Mouse (Mus musculus): ENCODE measurements at regions not wholly inside any gene's neighbourhood (a gene's known extent, or its start where the extent isn't known, plus 50 kb on each side); places are given as distances from the start of the nearest gene placed in this dataset.

DNA sequence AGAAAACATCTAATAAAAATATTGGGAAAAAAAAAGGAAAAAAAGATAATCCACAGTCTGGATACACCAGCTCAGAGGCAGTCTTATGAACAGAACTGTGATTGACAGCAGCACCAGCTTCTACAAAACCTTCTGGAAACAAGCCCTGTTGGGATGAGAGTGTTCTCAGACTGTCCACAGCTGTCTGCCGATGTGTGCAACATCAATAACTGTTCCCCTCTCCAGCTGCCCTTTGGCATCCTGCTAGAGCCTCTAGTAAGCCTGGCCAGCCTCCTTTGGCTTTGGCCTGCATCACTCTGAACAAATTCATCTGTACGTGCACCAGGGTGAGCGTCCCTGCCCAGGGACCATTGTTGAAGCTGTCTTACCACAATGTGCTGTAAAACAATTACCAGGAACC, 137.0 kb upstream of the Irs2 start:
- Histone ChIP-seq H3K9me3 (ENCODE audit: control insufficient read depth, low read length) (no peaks in the 10 kb centered on the region), H3K4me1 (replicated peaks; ENCODE audit: control insufficient read depth, insufficient read depth, low read length) (no peaks in the 10 kb centered on the region), H3K4me3 (ENCODE audit: low read depth, low read length) (no peak overlapping the region), H3K36me3 (ENCODE audit: control insufficient read depth, insufficient read depth, low read length) (no peaks in the 10 kb centered on the region), H3K27me3 (replicated peaks; ENCODE audit: control insufficient read depth, insufficient read depth, low read length) (no peaks in the 10 kb centered on the region), H3K4me2 (ENCODE audit: low read length) (no peak overlapping the region), H3K9ac (ENCODE audit: low read length) (no peak overlapping the region), H3K27ac (ENCODE audit: low read depth) (no peak overlapping the region)
- no peak for ATAC-seq (replicated peaks; ENCODE audit: low FRiP score, low TSS enrichment, low read depth)
- DNase-seq (ENCODE audit: low spot score): no peak
- 65% methylated on average over 3 of the region's 3 CpGs for WGBS

DNA sequence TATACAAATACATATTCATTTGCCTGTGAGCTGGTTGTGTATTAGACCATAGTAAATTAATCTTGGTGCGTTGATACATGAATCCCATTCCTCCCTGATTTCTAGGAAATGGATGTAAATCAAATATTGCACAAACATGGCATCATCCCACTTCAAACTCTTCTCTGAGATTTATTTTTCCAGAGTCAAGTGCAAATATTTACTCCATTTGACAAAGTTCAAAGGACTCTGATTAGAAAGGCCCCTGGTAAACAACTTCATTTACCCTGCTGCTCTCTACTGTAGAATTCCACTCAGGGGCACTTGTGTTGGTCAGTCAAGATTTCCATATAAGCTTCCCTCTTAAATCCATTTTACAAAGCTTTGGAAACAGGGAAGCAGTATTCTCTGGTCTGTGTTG, 132.3 kb upstream of the Irs2 start:
- Histone ChIP-seq H3K9ac (ENCODE audit: low read length) (no peak overlapping the region), H3K4me3 (ENCODE audit: low read depth, low read length) (no peak overlapping the region), H3K9me3 (ENCODE audit: control insufficient read depth, low read length) (no peaks in the 10 kb centered on the region), H3K4me2 (ENCODE audit: low read length) (no peak overlapping the region), H3K4me1 (replicated peaks; ENCODE audit: control insufficient read depth, insufficient read depth, low read length) (no peaks in the 10 kb centered on the region), H3K27me3 (replicated peaks; ENCODE audit: control insufficient read depth, insufficient read depth, low read length) (no peaks in the 10 kb centered on the region), H3K27ac (ENCODE audit: low read depth) (no peak overlapping the region), H3K36me3 (ENCODE audit: control insufficient read depth, insufficient read depth, low read length) (no peaks in the 10 kb centered on the region)
- WGBS: 79% methylated on average over 1 of the region's 1 CpGs
- ATAC-seq (replicated peaks; ENCODE audit: low FRiP score, low TSS enrichment, low read depth) (no peak), DNase-seq (ENCODE audit: low spot score) (no peak)

DNA sequence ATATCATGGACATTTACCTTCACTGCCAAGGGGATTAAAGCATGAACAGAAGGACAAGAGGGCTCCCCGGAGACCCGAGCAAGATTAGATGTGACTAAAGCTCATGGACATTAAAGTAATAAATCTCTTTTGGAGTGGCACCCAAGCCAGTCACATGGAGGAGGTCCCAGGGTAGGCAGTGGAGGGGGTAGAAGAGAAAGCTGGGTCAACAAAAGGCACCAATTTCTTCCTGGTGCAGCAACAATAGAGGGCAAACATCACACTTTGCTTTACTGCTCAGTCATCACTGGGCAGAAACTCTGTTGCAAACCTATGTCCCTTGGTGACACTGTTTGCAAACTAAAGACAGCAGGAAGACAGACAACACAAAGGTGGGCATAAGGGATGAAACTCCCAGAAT, 131.0 kb upstream of the Irs2 start:
- Histone ChIP-seq H3K9ac (ENCODE audit: low read length) (no peak overlapping the region), H3K27ac (ENCODE audit: low read depth) (no peak overlapping the region), H3K9me3 (ENCODE audit: control insufficient read depth, low read length) (no peaks in the 10 kb centered on the region), H3K4me1 (replicated peaks; ENCODE audit: control insufficient read depth, insufficient read depth, low read length) (no peaks in the 10 kb centered on the region), H3K4me2 (ENCODE audit: low read length) (no peak overlapping the region), H3K27me3 (replicated peaks; ENCODE audit: control insufficient read depth, insufficient read depth, low read length) (no peaks in the 10 kb centered on the region), H3K36me3 (ENCODE audit: control insufficient read depth, insufficient read depth, low read length) (no peaks in the 10 kb centered on the region), H3K4me3 (ENCODE audit: low read depth, low read length) (no peak overlapping the region)
- WGBS: 67% methylated on average over 2 of the region's 2 CpGs
- ATAC-seq (replicated peaks; ENCODE audit: low FRiP score, low TSS enrichment, low read depth) (no peak), DNase-seq (ENCODE audit: low spot score) (no peak)

DNA sequence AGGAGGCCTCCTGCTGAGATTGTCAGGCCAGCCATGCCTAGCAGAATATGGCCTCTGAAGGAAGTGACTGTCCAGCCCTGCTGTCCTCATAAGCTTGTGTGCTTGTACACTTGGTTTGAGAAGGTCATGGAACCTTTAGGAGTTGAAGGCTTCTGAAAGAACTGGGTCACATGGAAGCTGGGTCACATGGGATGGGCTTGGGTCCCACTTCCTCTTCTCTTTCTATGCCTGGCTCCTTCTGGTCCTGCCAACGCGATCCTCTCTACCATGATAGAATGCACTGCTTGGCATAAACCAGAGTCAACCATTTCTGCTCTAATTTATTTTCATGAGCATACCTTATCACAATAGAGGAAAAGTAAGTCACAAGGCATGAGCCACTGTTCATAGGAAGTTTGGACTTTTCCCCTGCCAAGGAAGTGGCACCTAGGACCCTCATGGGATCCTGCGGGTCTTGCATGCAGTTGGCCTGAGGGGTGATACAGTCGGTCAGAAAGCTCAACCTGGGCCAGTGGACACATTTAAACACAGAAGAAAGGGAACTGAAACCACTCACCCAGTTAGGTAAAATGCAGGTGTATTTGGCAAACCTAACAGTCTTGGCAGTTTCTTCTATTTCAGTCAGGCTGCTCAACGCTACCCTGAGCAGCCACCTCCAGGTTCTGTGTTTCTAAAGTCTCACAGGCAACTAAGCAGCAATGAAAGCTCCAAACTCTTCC, 130.2 kb upstream of the Irs2 start:
- no peak for ATAC-seq (replicated peaks; ENCODE audit: low FRiP score, low TSS enrichment, low read depth)
- no peaks in the 10 kb centered on the region for H3K36me3 ChIP-seq (ENCODE audit: control insufficient read depth, insufficient read depth, low read length)
- no peaks in the 10 kb centered on the region for H3K4me1 ChIP-seq (replicated peaks; ENCODE audit: control insufficient read depth, insufficient read depth, low read length)
- no peak for DNase-seq (ENCODE audit: low spot score)
- H3K27ac ChIP-seq (ENCODE audit: low read depth): no peak overlapping the region
- H3K27me3 ChIP-seq (replicated peaks; ENCODE audit: control insufficient read depth, insufficient read depth, low read length): no peaks in the 10 kb centered on the region
- H3K9me3 ChIP-seq (ENCODE audit: control insufficient read depth, low read length): no peaks in the 10 kb centered on the region
- H3K4me2 ChIP-seq (ENCODE audit: low read length): no peak overlapping the region
- WGBS: 92% methylated on average over 5 of the region's 5 CpGs
- no peak overlapping the region for H3K4me3 ChIP-seq (ENCODE audit: low read depth, low read length)
- H3K9ac ChIP-seq (ENCODE audit: low read length): no peak overlapping the region

DNA sequence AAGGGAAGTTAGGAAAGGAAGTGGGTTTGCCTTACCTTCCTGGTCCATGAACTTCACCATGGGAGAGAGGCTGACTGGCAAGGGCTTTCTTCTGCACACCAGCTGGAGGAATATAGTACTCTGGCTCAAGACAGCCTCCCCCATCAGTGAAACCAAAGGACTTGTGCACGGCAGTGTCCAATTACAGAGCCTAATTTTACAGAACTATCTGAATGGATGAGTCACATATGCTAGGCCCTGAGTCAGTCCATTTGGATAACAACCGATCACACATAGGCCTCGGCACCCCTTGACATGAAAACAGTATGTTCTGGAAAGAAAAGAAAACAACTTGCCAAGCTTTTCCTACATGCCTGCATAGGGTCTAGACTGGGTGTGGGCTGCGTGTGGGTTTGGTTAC, 128.3 kb upstream of the Irs2 start:
- no peaks in the 10 kb centered on the region for H3K27me3 ChIP-seq (replicated peaks; ENCODE audit: control insufficient read depth, insufficient read depth, low read length)
- DNase-seq (ENCODE audit: low spot score): no peak

DNA sequence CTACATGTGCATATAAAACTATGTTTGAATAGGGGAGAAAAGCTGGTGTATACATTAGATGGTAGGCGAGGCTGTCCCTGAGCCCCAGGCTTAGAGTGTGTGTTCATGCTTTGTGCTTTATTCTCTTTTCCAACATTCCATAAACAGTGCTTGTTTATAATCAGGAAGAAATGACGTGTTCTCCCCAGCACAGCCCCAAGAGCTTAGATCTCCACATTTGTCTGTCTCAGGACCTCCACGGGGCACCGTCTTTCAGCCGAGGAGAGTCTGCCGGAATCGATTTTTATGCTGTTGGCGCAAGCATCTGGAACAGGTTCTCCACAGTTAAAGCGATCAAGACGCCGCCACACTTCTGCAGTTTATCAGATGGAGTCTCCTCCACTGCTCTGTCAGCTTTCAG, 126.9 kb upstream of the Irs2 start:
- DNase-seq (ENCODE audit: low spot score) (no peak), ATAC-seq (replicated peaks; ENCODE audit: low FRiP score, low TSS enrichment, low read depth) (no peak)
- no peak overlapping the region for H3K4me3 ChIP-seq (ENCODE audit: low read depth, low read length)
- H3K27ac ChIP-seq (ENCODE audit: low read depth): no peak overlapping the region
- no peaks in the 10 kb centered on the region for H3K27me3 ChIP-seq (replicated peaks; ENCODE audit: control insufficient read depth, insufficient read depth, low read length)
- H3K36me3 ChIP-seq (ENCODE audit: control insufficient read depth, insufficient read depth, low read length): no peaks in the 10 kb centered on the region
- no peak overlapping the region for H3K4me2 ChIP-seq (ENCODE audit: low read length)
- no peaks in the 10 kb centered on the region for H3K9me3 ChIP-seq (ENCODE audit: control insufficient read depth, low read length)
- no peak overlapping the region for H3K9ac ChIP-seq (ENCODE audit: low read length)
- no peaks in the 10 kb centered on the region for H3K4me1 ChIP-seq (replicated peaks; ENCODE audit: control insufficient read depth, insufficient read depth, low read length)
- 70% methylated on average over 11 of the region's 11 CpGs for WGBS

More for the DNA sequence above, 128.3 kb upstream of the Irs2 start:
- ATAC-seq (replicated peaks; ENCODE audit: low FRiP score, low TSS enrichment, low read depth): no peak
- no peak overlapping the region for H3K4me2 ChIP-seq (ENCODE audit: low read length)
- no peaks in the 10 kb centered on the region for H3K36me3 ChIP-seq (ENCODE audit: control insufficient read depth, insufficient read depth, low read length)
- WGBS: 83% methylated on average over 4 of the region's 4 CpGs
- no peak overlapping the region for H3K4me3 ChIP-seq (ENCODE audit: low read depth, low read length)
- no peak overlapping the region for H3K27ac ChIP-seq (ENCODE audit: low read depth)
- H3K4me1 ChIP-seq (replicated peaks; ENCODE audit: control insufficient read depth, insufficient read depth, low read length): no peaks in the 10 kb centered on the region
- no peak overlapping the region for H3K9ac ChIP-seq (ENCODE audit: low read length)
- H3K9me3 ChIP-seq (ENCODE audit: control insufficient read depth, low read length): no peaks in the 10 kb centered on the region

DNA sequence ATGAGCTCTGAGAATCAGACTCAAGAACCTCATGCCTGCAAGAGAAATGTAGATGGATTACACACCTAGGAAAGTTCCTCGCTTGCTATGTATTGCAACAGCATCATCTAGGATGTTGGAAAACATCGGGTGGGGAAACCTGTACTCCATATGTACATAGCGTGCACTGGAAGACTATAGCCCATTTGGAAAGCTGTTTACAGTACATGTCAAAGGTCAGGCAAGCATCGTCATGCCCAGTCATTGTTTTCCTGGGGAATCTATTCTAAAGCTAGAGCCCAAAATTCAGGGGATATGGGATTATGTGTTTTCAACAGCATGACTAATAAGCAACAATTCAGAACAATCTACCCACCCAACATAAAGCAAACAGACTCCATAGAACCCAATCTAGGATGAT, 126.3 kb upstream of the Irs2 start:
- no peaks in the 10 kb centered on the region for H3K36me3 ChIP-seq (ENCODE audit: control insufficient read depth, insufficient read depth, low read length)
- H3K4me1 ChIP-seq (replicated peaks; ENCODE audit: control insufficient read depth, insufficient read depth, low read length): no peaks in the 10 kb centered on the region
- no peak overlapping the region for H3K27ac ChIP-seq (ENCODE audit: low read depth)
- H3K9ac ChIP-seq (ENCODE audit: low read length): no peak overlapping the region
- H3K9me3 ChIP-seq (ENCODE audit: control insufficient read depth, low read length): no peaks in the 10 kb centered on the region
- H3K27me3 ChIP-seq (replicated peaks; ENCODE audit: control insufficient read depth, insufficient read depth, low read length): no peaks in the 10 kb centered on the region
- H3K4me2 ChIP-seq (ENCODE audit: low read length): no peak overlapping the region
- 83% methylated on average over 4 of the region's 4 CpGs for WGBS
- DNase-seq (ENCODE audit: low spot score): no peak
- no peak overlapping the region for H3K4me3 ChIP-seq (ENCODE audit: low read depth, low read length)
- ATAC-seq (replicated peaks; ENCODE audit: low FRiP score, low TSS enrichment, low read depth): no peak

DNA sequence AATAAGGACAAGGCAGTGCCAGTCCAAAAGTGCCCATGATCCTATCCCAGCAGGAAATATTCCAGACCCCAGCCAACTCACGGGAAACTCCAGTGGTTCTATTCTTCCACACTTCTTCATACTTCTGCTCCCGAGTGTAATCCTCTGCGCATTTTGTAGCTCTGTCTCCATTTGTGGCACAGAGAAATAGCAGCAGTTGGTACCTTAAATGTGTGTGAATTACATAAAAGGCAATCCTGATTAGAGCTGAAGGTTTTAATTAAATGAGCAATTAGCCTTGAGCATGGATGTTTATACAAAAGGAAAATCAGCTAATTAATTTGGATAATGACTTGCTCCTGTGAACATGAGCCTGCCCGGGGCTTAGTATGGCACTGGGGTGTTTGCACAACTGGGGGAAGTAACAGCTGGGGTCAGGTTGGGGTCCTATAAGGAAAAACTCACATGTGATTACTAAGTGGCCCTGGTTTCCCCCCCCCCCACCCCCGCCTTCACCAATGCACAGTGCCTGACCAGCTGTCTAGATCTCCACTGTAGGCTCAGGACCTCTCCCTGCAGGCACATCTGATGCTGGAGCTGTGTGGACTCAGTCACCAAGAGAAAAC, 110.9 kb upstream of the Irs2 start:
- Histone ChIP-seq H3K4me1 (replicated peaks; ENCODE audit: control insufficient read depth, insufficient read depth, low read length) (0 out of 2 replicates have a peak, but pooled peaks cover 5% of the 10 kb centered on the region), H3K4me3 (ENCODE audit: low read depth, low read length) (no peak overlapping the region), H3K27me3 (replicated peaks; ENCODE audit: control insufficient read depth, insufficient read depth, low read length) (no peaks in the 10 kb centered on the region), H3K9ac (ENCODE audit: low read length) (no peak overlapping the region), H3K27ac (ENCODE audit: low read depth) (no peak overlapping the region), H3K36me3 (ENCODE audit: control insufficient read depth, insufficient read depth, low read length) (no peaks in the 10 kb centered on the region), H3K4me2 (ENCODE audit: low read length) (no peak overlapping the region), H3K9me3 (ENCODE audit: control insufficient read depth, low read length) (no peaks in the 10 kb centered on the region)
- DNase-seq (ENCODE audit: low spot score): no peak
- no peak for ATAC-seq (replicated peaks; ENCODE audit: low FRiP score, low TSS enrichment, low read depth)
- WGBS: 75% methylated on average over 5 of the region's 5 CpGs

DNA sequence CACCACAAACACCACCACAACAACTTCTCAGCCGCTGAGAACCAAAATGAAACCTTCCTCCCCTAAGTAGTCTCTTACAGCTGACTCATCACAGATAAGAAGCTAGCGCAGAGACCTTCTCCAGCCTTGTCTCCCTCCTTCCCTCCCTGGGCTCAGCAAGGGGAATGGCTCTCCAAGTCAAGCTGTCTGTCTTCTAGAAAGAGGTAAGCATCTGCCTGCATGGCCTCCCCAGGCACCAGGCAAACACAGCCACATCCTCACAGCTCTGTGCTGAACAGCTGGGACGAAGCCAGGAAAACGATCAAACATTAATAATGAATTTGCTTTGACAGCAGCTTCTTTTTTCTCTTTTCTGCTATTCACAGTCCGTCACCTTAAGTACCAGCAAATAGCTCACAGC, 108.3 kb upstream of the Irs2 start:
- Histone ChIP-seq H3K9me3 (ENCODE audit: control insufficient read depth, low read length) (no peaks in the 10 kb centered on the region), H3K27ac (ENCODE audit: low read depth) (no peak overlapping the region), H3K27me3 (replicated peaks; ENCODE audit: control insufficient read depth, insufficient read depth, low read length) (no peaks in the 10 kb centered on the region), H3K36me3 (ENCODE audit: control insufficient read depth, insufficient read depth, low read length) (no peaks in the 10 kb centered on the region), H3K9ac (ENCODE audit: low read length) (no peak overlapping the region), H3K4me3 (ENCODE audit: low read depth, low read length) (no peak overlapping the region), H3K4me2 (ENCODE audit: low read length) (no peak overlapping the region), H3K4me1 (replicated peaks; ENCODE audit: control insufficient read depth, insufficient read depth, low read length) (0 out of 2 replicates have a peak, but pooled peaks cover 5% of the 10 kb centered on the region)
- 52% methylated on average over 5 of the region's 5 CpGs for WGBS
- DNase-seq (ENCODE audit: low spot score) (no peak), ATAC-seq (replicated peaks; ENCODE audit: low FRiP score, low TSS enrichment, low read depth) (no peak)

Measured in intestine, embryonic 14.5 days (tissue).